Comparison of ENCODE assay signal across 8 mouse cellular contexts in the genomic region with DNA sequence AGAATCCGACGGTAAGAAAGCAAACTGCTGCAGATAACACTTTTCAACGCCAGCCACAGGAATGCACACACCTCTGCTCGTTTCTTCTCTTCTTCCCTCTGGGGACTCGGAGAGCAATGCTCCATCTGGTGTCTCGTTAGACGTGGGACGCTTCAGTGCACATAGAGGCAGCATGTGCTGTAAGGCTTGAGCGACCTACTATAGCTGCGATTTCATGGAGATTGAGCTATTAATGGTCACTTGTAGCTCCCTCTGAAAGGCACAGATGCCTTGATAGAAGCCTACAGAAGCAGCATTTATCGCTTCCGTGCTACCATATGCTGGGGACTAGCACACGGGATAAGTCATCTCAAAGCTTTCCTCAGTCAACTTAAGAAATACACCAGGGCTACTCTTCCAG.
DNase-seq lines count a peak whose midpoint lies in the region; ATAC-seq and TF ChIP-seq lines count a peak whose summit lies in the region.
"Had no signal": no experiment of that assay in that cellular context is flagged by ENCODE, and none has a peak within 500 bp of the region (broad histone marks: within the 10 kb centered on the region; RNA-seq: fewer than 3 reads in every experiment).

No protein-coding gene starts in this region.

- H3K27me3 ChIP-seq in cerebellum, adult 2 months (ENCODE audit: control insufficient read depth, insufficient read depth, low read length): no peaks in the 10 kb centered on the region
- H3K27me3 ChIP-seq in hindbrain, embryonic 15.5 days: no peaks in the 10 kb centered on the region
- H3K27me3 ChIP-seq in midbrain, embryonic 15.5 days (replicated peaks): no peaks in the 10 kb centered on the region

- 0 out of 2 replicates have a peak overlapping the region, but pooled peaks have one; percentile 12 for H3K4me2 ChIP-seq in hindbrain, embryonic 15.5 days
- no peak overlapping the region for H3K4me2 ChIP-seq in midbrain, embryonic 15.5 days

- H3K4me3 ChIP-seq in cerebellum, adult 2 months (replicated peaks; ENCODE audit: insufficient read depth, low read depth, low read length): no peak overlapping the region
- H3K4me3 ChIP-seq in hindbrain, embryonic 15.5 days: no peak overlapping the region
- no peak overlapping the region for H3K4me3 ChIP-seq in midbrain, embryonic 15.5 days

- peak; percentile 80 for DNase-seq in brain, embryonic 14.5 days (ENCODE audit: low read depth)
- peak; percentile 71 to 81 for DNase-seq in cerebellum, adult 2 months
- DNase-seq in adrenal gland, postnatal 14 days: no peak
- DNase-seq in thymus, postnatal 4 days: no peak
- no peak for DNase-seq in lung, postnatal 36 days

- peak; percentile 83 for ATAC-seq in hindbrain, embryonic 15.5 days (ENCODE audit: low FRiP score, low read depth)
- ATAC-seq in midbrain, embryonic 15.5 days (replicated peaks): peak; percentile 60; the same call in 1 of the 2 replicates
- ATAC-seq: intestine, postnatal 0 days had no signal

- no peak overlapping the region for H3K9ac ChIP-seq in hindbrain, embryonic 15.5 days
- H3K9ac ChIP-seq in midbrain, embryonic 15.5 days: no peak overlapping the region

- no peak overlapping the region; the same call in 1 of the 2 replicates for H3K27ac ChIP-seq in cerebellum, adult 2 months (ENCODE audit: insufficient read depth, low read length)
- no peak overlapping the region for H3K27ac ChIP-seq in hindbrain, embryonic 15.5 days (replicated peaks)
- no peak overlapping the region for H3K27ac ChIP-seq in midbrain, embryonic 15.5 days

- TF ChIP-seq POLR2A in brain, embryonic 14.5 days (IDR thresholded peaks at IDR 0.05; ENCODE audit: borderline replicate concordance, extremely low read depth, insufficient read depth, insufficient read length, poor library complexity, severe bottlenecking): no peak
- TF ChIP-seq POLR2A in cerebellum, adult 2 months (IDR thresholded peaks at IDR 0.05; ENCODE audit: borderline replicate concordance, insufficient read depth, low read length): no peak

- H3K9me3 ChIP-seq in hindbrain, embryonic 15.5 days: no peaks in the 10 kb centered on the region
- no peaks in the 10 kb centered on the region for H3K9me3 ChIP-seq in midbrain, embryonic 15.5 days

- TF ChIP-seq CTCF in brain, embryonic 14.5 days (IDR thresholded peaks at IDR 0.05; ENCODE audit: borderline replicate concordance, extremely low read depth, insufficient read depth, insufficient read length): no peak
- peak; percentile 29; the same call in 1 of the 2 replicates for TF ChIP-seq CTCF in cerebellum, adult 2 months (IDR thresholded peaks at IDR 0.05; ENCODE audit: borderline replicate concordance, insufficient read depth, low read depth, low read length)

- no peaks in the 10 kb centered on the region for H3K36me3 ChIP-seq in hindbrain, embryonic 15.5 days
- H3K36me3 ChIP-seq in midbrain, embryonic 15.5 days (replicated peaks): no peaks in the 10 kb centered on the region

- peaks cover 15% of the 10 kb centered on the region for H3K4me1 ChIP-seq in cerebellum, adult 2 months (ENCODE audit: control insufficient read depth, insufficient read depth, low read length)
- peaks cover 9% of the 10 kb centered on the region for H3K4me1 ChIP-seq in hindbrain, embryonic 15.5 days (replicated peaks)
- peaks cover 6% of the 10 kb centered on the region for H3K4me1 ChIP-seq in midbrain, embryonic 15.5 days

- 6% methylated on average over 13 of the region's 13 CpGs for WGBS in cerebellum, adult 2 months
- 33% methylated on average over 13 of the region's 13 CpGs for WGBS in hindbrain, embryonic 15.5 days
- WGBS in midbrain, embryonic 15.5 days: 17% methylated on average over 13 of the region's 13 CpGs

Comparison
In these comparisons a context has a peak if more than half of its experiments do, and no peak if none do; other contexts are left out.
1. DNase-seq: peak in brain, embryonic 14.5 days (single experiment) and cerebellum, adult 2 months (2 of 2); none in adrenal gland, postnatal 14 days (single experiment), thymus, postnatal 4 days (single experiment) and lung, postnatal 36 days (single experiment).